Mouse (Mus musculus): ENCODE measurements around the gene Xndc1. TPM values are rescaled to one million over a fixed set of nuclear protein-coding genes. Genes with fewer than 3 reads are reported as not detected.

Xndc1 gene
- polyA plus RNA-seq, 1 experiment, result 32.1 TPM

DNA sequence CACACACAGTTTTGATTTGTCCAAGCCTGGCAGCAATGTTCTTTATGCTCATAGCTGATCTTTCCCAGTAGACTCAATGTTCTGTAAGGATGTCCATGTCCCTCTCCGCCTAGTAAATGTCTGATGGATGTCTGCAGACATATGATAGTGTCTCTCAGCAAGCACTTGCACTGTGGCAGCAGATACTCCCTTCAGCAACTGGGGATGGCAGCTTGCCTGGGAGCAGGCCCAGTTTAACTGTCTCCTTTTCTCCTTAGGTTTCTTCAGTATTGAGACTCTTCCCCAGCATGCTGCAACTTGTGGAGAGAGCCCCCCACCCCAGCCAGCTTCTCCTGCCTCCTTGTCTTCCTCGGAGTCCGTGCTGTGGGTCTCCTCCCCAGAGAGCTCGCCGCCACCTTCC is 16.5 kb downstream of the Xndc1 start:
- no peak for DNase-seq (ENCODE audit: low spot score)

DNA sequence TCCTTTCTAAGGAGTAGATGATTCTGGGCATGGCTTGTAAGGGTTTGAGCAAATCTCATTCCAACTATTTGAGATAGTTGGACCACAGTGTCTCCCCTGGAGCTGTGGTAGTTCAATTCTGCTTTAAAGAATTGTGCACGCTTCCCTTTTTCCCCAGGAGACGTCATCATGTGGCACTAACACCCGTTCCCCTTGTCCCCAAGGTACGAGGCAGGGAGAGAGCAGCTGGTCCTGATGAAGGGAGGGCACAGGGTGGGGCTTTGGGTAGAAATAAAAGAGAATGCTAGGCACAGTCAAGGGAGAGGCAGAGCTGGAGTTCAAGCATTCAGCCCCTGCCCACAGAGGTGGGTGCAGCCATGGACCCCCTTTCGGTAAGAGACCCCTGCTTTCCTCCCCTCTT is 17.5 kb downstream of the Xndc1 start, which contains the start of gene Trpc2:
Gene Trpc2, plus strand, starts transcription at position 301 of the 400 bp plus-strand sequence.
- no peak for DNase-seq (ENCODE audit: low spot score)

DNA sequence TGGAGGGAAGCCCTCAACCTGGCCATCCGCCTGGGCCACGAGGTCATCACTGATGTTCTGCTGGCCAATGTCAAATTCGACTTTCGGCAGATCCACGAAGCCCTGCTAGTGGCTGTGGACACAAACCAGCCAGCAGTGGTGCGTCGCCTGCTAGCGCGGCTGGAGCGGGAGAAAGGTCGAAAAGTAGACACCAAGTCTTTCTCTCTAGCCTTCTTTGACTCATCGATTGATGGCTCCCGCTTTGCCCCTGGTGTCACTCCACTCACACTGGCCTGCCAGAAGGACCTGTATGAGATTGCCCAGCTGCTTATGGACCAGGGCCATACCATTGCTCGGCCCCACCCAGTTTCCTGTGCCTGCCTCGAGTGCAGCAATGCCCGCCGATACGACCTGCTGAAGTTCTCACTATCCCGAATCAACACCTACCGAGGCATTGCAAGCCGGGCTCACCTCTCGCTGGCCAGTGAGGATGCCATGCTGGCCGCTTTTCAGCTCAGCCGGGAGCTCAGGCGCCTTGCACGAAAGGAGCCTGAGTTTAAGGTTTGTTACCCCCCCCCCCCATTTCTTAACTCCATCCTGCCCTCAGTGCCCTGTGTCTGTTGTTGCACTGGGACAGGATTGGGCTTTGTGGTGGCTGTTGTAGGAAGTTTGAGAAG is 18.9 kb downstream of the Xndc1 start:
- DNase-seq (ENCODE audit: low spot score), result no peak

DNA sequence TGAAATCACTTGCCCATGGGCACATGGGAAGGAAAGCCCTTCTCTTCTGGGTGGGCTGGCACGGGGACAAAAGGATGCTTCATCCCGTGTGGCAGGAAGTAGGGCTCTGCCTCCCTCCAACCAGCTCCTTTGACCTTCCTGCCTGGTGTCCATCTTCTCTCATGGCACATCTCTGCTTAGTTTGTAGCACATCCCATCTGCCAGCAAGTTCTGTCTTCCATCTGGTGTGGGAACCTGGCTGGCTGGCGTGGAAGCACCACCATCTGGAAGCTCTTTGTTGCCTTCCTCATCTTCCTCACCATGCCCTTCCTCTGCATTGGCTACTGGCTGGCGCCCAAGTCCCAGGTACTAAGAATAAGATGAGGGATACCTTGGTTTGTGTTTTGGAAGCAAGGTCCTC is 22.0 kb downstream of the Xndc1 start:
- no peak for DNase-seq (ENCODE audit: low spot score)

DNA sequence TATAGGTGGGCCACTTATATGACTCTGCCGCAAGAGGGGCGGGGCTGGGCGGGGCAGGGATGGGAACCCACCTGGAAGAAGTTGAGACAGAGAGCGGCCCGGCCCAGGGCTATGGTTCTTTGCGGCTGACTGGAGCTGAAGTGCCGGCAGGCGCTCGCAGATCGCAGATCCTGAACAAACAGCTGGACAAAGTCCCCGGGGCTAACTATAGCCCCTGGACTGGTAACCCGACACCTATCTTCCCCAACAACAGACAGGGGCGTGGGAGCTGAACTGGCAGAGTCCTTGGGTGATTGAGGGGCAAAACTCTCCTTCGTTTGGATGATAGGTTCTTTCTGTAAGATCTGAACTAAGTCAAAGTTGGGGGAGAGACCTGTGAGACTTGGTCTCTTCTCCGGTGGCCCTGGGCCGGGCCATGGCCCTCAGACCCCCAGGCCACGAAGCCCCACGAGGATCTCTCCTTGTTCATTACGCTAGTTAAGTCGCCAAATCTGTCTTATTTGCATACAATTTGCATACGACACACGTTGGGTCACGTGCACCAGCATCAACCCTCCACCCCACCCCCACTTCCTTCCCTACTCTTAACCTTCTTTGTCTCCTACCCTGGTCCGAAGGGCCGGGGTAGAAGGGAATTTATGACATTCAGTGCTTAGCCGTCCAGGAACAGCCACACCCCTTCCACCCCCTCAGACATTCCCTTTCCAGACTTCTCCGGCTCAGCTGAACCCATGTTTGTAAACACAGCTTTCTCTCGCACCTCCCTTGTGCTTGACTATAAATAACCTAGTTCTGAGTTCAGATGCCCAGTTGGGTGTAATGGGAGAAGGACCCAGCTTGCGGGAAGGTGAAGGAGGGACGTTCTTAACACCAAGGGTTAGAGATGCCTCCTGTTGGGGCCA is 34.7 kb downstream of the Xndc1 start:
- no peak for DNase-seq (ENCODE audit: low spot score)

DNA sequence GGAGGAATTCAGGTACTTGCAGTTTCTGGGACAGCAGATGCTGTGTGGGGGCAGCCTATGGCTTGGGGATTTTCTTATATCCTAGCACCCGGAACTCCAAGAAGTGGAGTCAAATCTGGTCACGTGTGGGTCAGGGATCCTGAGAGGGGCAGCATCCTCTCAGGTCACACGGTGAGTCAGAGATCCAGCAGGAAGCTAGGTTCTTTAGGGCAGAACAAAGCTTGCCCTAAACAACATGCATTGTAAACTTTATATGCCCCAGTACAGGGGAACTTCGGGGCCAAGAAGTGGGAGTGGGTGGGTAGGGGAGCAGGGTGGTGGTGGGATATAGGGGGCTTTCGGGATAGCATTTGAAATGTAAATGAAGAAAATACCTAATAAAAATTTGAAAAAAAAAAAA is 35.6 kb downstream of the Xndc1 start:
- no peak for DNase-seq (ENCODE audit: low spot score)

DNA sequence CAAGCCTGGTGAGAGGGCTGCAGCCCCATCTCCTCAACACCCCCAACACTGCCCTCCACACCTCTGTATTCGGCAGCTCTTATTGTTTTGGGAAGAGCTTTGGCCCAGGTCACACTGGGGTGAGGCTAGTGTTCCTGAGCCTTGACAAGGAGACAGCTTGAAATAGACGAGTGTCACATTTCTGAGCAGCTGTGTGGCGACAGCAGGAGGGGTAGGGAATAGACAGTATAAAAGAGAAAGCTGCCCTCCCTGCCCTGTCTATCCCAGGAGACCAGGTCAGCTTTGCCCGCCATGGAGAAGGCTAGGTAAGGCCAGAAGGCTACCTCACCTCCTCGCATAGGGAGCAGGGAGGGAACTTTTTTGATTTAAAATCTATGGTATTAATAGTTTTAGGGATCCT is 36.2 kb downstream of the Xndc1 start, which contains the start of gene Art1:
Gene Art1, plus strand, starts transcription at position 257 of the 400 bp plus-strand sequence.
- no peak for DNase-seq (ENCODE audit: low spot score)

DNA sequence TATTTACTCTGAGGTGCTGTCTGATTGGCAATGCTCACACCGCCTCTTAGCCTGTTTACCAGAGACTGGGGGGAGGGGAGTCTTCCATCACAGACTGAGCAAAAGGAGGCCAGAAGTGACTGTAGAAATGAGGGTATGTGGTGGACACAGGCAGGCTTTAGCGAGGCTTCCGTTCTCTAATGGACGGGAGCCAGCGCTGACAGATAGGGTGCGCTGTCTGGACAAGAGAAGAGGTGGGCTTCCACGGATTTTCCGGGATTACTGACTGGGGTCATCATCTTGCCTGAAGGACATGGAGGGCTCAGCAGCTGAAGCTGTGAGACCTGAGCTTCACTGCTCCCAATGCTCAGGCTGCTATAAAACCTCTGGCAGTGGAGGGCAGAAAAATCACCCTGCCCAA is 36.9 kb downstream of the Xndc1 start:
- DNase-seq (ENCODE audit: low spot score), result no peak

DNA sequence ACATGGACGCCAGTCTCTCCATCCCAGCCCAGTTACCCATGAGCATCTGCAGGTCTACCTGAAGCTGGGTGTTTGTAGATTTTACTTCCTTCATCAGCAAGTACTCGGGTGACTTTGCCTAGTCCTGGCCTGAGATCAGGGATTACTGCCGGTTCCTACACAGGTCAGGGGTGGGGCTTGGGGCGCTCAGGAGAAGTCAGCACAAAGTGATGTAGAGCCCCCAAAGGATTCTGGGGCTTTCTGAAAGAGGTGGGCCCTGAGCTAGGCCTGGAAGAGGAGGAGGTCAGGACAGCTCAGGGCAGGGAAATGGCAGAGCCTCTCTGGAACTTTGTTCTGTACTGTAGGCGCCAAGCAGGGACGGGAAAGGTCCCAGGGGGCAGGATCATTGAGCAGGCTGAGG is 37.4 kb downstream of the Xndc1 start:
- no peak for DNase-seq (ENCODE audit: low spot score)

DNA sequence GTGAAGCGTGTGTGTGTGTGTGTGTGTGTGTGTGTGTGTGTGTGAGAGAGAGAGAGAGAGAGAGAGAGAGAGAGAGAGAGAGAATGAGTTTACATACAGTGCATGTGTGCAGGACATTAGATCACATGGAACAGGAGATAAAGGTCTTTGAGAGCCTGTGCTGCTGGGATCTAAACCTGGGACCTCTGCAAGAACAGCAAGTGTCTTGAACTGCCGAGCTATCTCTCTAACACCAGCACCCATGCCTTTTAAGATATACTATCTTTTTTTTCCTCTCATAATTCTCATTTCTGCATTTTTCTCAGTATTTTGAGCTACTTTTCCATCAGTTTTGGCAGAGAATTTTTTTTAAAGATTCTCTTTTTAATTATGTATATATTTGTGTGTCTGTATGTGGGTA is 38.2 kb downstream of the Xndc1 start:
- DNase-seq (ENCODE audit: low spot score), result no peak

DNA sequence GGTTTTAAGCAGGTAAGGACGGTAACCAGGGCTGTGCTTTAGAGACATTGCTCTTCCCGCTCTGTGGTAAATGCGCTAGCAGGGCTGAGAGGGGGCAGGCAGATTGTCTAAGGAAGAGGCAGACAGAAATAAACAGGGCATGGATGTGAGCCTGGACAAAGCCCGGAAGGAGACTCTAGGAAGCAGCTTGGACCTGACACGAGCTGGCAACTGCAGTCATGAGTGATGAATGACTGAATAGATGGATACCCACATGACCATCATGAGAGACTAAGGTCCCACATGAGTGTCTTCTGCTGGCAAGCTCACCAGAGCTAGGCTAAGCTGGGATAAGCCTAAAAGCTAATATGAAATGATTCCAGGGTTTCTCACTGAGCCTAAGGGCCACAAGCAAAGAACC is 38.8 kb downstream of the Xndc1 start:
- DNase-seq (ENCODE audit: low spot score), result no peak

DNA sequence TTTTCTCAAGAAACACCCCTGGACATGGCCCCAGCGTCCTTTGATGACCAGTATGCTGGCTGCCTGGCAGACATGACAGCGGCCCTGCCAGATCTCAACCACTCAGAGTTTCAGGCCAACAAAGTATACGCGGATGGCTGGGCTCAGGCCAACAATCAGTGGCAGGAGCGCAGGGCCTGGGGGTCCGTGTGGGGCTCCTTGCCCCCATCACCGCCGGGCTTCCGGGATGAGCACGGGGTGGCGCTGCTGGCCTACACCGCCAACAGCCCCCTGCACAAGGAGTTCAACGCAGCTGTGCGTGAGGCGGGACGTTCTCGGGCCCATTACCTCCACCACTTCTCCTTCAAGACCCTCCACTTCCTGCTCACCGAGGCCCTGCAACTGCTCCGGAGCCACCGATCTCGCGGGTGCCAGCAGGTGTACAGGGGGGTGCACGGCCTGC is 41.4 kb downstream of the Xndc1 start:
- DNase-seq (ENCODE audit: low spot score), result no peak

DNA sequence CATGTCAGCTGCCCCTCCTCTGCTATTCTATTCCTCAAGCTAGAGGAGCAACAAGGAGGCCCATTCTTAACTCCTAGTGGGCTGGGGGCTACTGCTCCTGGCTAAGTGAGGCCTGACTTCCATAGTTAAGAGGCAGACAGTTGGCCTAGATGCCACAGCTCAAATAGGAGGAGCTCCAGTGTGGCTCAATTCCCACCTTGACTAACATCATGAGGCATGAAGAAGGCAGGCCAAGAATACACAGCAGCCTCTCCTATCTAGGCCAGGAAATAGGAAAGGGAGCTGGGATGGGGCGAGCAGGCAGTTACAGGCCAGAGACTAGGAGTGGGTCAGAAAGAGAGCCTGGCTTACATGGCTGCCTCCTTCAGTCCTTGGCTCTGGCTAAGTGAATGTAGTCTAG is 42.9 kb downstream of the Xndc1 start:
- no peak for DNase-seq (ENCODE audit: low spot score)

DNA sequence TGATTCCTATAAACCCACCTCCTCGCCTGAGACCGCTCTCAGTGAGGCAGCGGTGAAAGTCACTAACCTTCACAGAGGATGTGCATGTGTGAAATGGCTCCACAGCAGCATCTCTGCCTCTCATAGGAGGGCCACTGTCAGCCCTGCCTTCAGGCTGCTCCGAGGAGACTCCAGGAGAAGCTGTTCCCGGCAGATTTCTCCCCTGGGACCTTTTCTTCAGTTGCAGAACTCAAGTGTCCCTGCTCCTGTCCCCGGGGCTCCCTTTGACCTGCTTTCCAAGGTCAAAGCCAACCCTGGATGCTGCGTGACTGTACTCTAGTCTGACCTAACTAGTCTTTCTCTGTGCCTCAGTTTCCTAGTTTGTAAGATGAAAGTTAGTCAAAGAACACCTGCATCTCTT is 43.9 kb downstream of the Xndc1 start, which contains the start of gene Art5:
Gene Art5, minus strand, starts transcription at position 319 of the 400 bp plus-strand sequence.
- no peak for DNase-seq (ENCODE audit: low spot score)

DNA sequence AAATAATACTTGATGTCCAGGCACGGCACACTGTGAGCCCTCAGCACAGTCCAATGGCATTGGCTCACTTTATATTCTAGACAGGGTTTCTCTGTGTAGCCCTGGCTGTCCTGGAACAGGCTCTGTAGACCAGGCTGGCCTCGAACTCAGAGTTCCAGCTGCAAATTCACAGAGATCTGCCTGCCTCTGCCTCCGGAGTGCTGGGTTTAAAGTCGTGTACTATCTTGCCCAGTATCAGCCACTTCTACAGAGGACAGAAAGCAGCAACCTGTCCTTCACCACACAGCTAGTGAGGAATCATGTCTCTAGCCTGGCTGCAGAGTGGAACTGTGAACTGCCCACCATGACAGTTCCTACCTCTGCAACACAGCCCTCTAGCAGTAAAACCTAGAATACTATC is 44.4 kb downstream of the Xndc1 start:
- DNase-seq (ENCODE audit: low spot score), result no peak

DNA sequence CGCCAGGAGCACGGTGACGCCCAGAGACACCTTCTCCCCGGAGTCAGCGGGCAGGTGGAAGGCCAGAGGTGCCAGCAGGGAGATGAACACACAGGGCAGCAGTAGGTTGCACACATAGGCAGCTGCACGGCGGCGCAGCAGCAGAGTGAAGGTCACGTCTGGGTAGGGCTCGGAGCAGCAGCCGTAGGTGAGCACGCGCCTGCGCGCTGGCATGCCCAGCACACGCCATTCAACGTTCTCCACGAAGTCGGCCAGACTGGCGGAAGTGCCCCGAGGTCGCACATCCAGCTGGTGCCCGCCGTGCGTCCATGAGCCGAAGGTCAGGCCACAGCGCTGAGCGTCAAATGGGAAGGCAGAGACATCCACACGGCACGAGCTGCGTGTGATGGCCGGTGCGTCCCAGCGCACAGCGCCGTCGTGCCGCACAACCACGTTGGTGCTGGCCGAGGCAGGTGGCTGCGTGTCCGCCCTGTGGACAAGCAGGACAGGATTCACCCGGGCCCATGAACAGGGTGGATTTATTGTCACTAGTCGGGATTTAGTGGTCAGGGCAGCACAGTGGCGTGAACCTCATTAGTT is 47.9 kb downstream of the Xndc1 start:
- no peak for DNase-seq (ENCODE audit: low spot score)

DNA sequence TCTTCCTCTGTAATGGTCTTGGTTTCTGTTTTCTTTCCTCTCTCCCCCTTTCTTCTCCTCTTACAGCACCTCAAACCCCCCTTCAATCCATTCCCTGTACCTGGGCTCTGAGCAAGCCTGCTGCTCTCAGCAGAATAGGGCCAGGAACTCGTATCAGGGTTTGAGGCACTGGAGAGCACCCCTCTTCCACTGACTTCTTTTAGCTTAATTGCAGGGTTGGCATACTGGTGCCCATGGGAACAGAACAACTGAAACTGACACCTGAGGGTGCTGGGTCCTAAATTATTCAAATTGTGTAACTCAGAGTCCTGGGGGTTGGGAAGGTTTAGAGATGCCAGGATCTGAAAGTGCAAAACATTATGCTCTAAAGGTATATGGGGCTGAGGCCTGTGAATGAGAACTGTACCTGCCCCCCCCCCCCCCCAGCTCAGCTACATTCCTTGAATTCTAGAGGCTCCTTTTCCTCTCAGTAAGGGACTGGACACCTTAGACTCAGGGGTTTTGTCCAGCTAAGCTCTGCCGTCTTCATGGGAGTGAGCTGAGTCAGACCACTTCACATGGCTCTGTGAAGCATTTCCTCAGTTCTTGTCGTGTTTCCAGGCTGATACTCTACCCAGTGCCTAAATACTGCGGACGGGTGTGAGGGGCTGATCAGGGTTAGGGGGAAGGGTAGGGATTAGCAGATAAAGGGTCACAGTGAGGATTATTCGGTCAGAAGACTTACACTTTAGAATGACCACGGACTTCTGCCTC is 51.4 kb downstream of the Xndc1 start, which contains the start of gene Chrna10:
Gene Chrna10, minus strand, starts transcription at position 250 of the 753 bp plus-strand sequence.
- no peak for DNase-seq (ENCODE audit: low spot score)

DNA sequence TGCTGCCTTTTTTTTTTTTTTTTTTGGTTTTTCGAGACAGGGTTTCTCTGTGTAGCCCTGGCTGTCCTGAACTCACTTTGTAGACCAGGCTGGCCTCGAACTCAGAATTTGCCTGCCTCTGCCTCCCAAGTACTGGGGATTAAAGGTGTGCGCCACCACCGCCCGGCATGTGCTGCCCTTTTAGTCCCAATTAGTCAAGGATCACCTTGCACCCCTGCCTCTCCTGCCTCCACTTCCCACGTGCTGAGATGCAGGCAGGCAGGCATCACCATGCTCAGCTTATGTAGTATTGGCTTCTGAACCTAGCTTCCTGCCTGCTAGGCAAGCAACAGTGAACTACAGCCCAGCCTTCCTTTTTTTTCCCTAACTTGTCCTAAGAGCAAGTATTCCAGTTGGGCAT is 52.1 kb downstream of the Xndc1 start:
- DNase-seq (ENCODE audit: low spot score), result no peak

DNA sequence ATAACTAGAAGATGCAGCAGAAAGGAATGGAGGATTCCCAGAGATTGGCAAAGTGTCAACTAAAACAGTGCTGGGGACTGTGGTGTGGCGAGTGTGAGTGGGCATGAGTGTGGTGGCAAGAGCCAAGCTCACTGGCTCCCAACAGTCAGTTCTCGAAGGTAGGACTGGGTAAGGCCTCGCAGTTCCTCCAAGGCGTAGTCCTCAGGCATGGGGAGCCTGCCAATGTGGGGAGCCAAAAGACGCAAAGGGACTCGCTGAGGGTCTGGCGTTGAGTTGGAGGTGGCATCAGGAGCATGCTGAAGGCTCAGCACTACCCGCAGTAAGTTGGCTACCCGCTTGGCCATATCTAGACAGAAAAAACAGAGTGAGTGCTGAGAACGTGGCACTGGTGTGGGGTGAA is 55.0 kb downstream of the Xndc1 start:
- DNase-seq (ENCODE audit: low spot score), result no peak

DNA sequence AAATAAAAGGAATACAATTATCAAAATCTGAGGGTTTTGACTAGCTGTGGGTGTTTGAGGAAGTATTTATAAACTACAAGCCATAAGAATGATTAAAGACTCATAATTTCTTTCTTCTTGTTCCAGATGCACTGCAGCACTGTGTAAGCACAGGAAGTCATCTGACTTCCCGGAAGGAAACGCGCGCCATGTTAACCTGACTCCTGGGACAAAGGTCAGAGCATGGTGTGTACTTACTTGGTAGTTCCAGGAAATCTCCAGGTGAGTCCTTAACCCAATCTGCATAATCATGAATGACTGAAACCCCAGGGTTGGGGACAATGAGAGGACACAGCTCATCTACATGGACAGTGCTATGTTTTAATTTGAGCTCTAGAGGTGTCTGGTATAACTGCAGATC is 67.1 kb downstream of the Xndc1 start:
- DNase-seq (ENCODE audit: low spot score), result no peak
